Mouse (Mus musculus) bone marrow, adult 2 months (tissue): ENCODE measurements at regions not wholly inside any gene's neighbourhood (a gene's known extent, or its start where the extent isn't known, plus 50 kb on each side); places are given as distances from the start of the nearest gene placed in this dataset.

Experiments
- CTCF ChIP-seq: fragments of 200-500 bp; IDR thresholded peaks from 2 replicates; pipeline ENCODE4 v1.5.1; 2011; ENCODE audit warnings: low read length, control low read depth; ENCODE audit not compliant: control insufficient read depth, insufficient read depth
- POLR2A ChIP-seq: fragments of 200-500 bp; IDR thresholded peaks from 2 replicates; pipeline ENCODE4 v1.6.1; 2011; ENCODE audit warnings: low read depth, mild to moderate bottlenecking, control low read depth, low read length, borderline replicate concordance; ENCODE audit not compliant: control insufficient read depth

GRCm38 (mm10) chr2:159004417-159004816 lies 209.8 kb downstream of the Dhx35 start:
- no peak for TF ChIP-seq CTCF
- TF ChIP-seq POLR2A, result no peak
